Mouse (Mus musculus) gastrocnemius, adult 8-10 months (tissue): ENCODE results near the gene Rabl3. TPM values are rescaled to one million over a fixed set of nuclear protein-coding genes. Genes with fewer than 3 reads are reported as not detected.

Experiments used
- DNase-seq, 2 experiments: peaks; one replicate each; pipeline ENCODE4 v3.0.0; 2022; ENCODE audit warnings: low spot score in 2 of 2
- total RNA-seq, 4 experiments: library from RNA; stranded (reverse); gene quantifications; 2 replicates each; pipeline ENCODE4 v1.2.4; 2022

Rabl3 gene
- total RNA-seq, 4 experiments from 2014 or later: 5.2 to 5.9 (median 5.5) TPM

DNA sequence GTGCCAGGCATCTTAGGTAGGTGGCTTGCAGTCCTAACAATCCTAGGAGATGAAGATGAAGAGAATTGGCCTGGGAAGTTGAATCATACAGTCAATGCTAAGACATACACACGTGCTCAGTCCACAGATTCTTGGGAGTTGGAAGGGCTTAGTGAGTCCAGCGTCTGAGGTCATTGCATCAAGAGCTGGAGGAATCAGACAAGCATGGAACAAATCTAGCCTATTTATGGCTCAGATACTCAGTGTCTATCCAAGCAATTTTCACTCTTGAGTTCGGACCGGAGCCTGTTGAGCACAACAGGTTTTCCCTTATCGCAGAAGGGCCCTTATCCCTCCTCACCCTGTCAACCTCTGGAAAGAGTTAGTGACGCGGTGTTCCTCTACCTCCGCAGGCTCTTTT is 51.9 kb downstream of the Rabl3 start:
- no peak for DNase-seq

DNA sequence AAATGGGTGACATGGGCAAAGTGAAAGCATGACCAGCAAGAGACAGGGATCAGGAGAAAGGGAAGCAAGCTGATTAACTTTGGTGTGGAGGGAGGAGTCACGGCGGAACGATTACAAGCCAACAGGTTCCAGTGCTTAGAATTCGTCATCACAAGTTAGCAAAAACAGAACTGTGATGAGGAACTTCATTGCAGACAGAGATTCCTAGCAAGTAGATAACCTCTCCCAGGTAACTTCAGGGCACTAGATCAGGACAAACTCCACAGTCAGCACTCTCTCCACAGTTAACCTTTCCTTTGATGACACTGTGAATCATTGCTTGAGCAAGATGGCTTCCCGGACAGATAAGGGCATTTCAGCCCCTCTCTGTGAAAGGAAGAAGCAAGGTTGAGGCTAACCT is 57.7 kb downstream of the Rabl3 start:
- DNase-seq: no peak

DNA sequence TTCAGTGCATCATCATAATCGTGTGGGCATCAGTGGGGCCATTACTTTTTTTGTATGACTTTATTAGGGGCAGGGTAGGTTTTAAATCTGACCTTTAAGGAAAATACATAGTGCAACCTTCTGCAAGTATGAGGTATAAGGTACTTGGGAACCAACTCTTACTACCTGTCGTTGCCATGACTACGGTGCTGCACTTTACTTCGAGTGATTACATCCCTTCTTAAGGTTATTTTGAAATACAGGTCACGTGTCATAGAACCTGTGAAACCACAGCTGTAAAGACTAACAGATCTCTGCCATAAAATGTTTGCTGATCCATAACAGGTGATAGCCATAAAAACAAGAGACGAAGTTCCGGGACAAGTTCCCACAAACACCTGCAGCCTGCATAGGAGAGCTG is 58.8 kb downstream of the Rabl3 start:
- no peak for DNase-seq

DNA sequence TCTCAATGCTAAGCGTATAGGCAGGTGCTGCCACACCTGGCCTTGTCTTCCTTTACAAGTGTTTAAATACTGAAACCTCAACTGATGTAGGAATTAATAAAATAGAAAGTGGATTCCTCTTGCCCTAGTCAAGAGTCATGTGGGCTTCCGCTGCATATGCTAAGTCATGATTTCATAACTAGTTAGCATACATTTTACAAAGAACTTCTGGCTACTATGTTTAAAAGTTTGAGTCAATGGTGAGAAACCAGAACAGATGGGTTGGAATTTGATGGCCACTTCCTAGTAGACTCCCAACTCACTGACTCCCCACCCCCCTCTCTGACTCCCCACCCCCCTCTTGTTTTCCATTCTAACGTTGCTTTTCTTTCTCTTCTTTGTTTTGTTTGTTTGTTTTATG is 59.6 kb downstream of the Rabl3 start:
- DNase-seq: no peak

DNA sequence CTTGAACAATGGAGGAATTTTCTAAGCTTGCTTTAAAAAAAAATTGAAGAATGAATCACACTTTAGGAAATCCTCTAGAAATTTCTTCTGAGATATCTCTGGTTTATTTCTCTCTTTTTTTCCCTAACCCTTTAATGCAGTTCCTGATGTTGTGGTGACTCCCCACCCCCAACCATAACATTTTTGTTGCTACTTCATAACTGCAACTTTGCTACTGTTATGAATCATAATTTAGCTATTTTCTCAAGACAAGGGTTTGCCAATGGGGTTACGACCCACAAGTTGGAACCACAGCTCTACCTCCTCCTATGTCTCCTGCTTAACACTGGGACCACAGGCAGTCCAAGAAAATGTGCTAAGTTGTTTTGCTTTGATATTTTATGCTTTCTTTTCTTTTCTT is 63.7 kb downstream of the Rabl3 start:
- no peak for DNase-seq

DNA sequence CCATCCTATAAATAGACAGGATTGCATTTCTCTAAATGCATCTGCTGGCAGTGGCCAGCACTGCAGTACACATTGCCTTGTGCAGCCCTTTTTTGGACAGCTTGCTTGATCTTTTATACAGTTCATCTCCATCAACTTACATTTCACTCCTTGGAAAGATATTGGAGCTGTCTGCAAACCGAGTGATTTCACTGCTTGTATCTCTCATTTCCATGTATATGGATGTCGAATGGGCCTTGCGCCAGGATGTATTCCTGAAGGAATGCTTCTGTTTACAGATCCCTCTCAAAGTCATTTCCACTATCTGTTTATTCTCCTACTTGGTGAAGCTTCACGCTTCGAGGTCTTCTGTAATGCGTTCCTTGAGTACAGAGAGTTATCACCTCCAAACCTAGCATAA is 64.6 kb downstream of the Rabl3 start:
- no peak for DNase-seq

DNA sequence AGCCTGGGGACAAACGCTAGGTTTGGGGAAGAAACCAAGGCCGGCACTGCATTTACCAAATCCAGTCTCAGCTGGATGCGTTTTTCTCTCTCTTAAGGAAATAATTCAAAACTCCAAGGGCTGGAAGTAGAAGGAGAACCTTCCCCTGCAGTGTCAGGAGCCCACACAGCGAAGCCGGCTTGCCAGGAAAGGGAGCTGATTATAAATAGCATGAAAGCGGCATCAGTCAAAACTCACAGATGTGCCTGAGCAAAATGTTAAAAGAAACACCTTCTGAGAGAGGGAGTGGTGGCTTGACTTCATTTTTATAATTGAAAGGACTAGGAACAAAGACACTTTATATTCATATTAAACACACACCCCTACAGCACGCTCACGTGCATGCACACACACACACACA is 70.6 kb downstream of the Rabl3 start:
- DNase-seq: no peak

DNA sequence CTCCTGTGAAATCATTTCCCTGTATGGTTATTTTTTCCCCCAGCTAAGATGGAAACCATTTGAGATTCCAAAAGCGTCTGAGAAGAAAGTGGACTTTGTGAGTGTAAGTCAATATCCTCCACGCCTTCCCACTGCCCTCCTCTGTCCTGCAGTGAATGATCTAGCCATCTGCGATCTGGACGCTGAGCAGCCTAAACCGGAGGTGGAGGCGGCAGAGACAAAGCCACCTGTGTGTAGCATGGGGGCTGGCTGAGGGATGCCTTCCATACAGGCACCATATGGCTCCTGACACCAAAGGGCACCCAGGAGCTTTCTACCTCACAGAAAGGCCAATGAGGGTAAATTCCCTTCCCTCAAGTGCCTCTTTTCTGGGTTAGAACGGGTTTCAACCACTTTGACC is 71.4 kb downstream of the Rabl3 start:
- no peak for DNase-seq

DNA sequence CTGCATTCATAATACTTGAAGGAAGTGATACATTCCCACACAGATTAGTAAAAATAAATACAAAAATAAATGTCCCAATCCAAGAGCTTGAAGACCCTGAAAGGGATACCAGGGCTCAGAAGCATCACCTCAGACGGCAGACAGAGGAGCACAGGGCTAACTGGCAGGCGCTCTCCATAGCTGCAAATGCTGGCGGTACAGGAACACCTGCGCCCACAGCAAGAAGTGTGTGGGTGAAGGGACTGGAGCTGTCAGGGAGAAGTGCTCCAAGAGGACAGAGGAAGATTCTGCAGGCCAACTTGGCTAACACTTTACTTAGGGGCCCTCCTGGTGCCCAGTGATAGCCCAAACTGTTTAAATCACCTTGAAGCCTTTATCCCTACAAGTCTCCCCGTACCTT is 72.3 kb downstream of the Rabl3 start:
- no peak for DNase-seq

DNA sequence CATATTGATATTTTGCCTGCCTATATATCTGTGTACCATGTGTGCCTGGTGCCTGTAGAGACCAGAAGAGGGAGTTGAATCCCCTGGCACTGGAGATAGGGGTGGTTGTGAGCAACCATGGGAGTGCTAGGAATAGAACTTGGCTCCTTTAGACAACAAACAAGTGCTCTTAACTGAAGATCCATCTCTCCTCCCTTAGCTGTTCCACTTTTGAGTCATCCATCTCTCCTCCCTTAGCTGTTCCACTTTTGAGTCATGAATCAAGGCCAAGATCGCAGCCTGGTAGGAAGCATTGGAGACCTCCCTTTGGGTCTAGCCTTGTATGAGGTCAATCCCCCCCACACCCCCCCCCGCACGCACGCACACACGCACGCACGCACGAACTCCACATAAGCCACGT is 74.9 kb downstream of the Rabl3 start:
- no peak for DNase-seq

DNA sequence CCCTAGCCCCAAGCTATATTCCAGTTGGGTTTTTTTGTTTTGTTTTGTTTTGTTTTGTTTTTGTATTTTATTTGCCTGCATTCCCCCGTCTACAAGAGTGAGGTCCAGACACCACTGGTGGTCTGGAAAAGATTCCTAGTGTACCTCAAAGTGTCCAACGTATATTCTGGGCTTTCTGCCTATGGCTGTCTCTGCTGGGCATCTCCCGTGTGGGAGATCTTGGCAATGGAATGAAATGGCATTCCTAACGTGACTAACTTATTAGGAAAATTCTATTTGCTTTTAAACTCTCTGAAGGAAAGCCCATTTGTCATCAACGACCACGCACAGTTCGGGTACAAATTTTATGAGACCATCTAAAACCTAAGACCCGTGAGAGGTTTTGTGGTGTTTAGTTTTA is 75.7 kb downstream of the Rabl3 start:
- DNase-seq: no peak

DNA sequence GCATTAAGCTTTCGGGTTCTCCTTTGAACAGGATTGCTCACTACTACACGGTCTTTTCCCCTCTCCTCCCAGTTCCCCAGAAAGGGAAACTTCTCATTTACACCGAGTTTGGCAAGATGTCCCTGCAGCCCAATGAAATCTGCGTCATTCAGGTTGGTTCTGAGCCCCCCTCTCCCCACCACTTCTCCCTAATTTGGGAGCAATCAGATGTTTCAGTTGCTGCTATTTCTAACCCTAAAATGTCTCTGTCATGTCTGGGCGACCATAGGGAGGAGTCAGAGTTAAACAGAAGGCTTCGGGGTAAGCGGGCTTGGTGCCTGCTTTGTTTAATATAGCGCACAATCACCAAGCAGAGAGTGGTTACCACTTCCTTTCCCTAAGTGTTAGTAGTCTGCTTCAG is 76.4 kb downstream of the Rabl3 start:
- no peak for DNase-seq

DNA sequence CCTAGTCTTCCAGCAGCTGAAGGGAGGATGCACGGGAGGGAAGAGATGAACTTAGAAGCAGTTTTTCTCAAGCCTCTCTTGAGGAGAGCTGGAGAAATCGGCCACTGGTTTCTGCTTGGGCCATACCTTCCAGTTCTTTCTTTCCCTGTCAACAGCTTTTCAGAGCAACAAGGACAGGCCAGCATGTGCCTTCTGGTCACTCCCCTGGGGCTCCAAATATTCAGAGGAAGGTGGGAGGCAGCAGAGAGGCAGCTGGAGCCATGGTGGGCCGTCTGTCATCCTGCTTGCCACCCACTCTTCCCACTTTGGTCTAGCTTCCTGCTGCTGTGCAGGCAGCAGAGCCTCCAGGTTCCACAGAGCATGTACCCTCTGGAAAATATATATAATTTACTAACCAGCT is 78.0 kb downstream of the Rabl3 start:
- DNase-seq: no peak

Other genes starting within 250 kb of the Rabl3 start
- under 1 TPM in 2 of 4 experiments, not detected in 2; 0.10 to 0.11 TPM for gene Stxbp5l, start 154.9 kb upstream of the Rabl3 start, total RNA-seq
- 10 to 100 TPM; 10.2 to 14.1 (median 11.6) TPM for gene Gtf2e1, start 96 bp upstream of the Rabl3 start, total RNA-seq
- gene Hgd, start 40.3 kb downstream of the Rabl3 start, total RNA-seq: under 1 TPM in 1 of 4 experiments, not detected in 3; 0.27 TPM
- 100 to 1,000 TPM; 161 to 184 (median 165) TPM for gene Ndufb4, start 114.6 kb downstream of the Rabl3 start, total RNA-seq
- 10 to 100 TPM; 19.3 to 28.8 (median 21.9) TPM for gene Fstl1, start 237.0 kb downstream of the Rabl3 start, total RNA-seq